Comparison of ENCODE assay signal across 8 mouse cellular contexts in the genomic region with DNA sequence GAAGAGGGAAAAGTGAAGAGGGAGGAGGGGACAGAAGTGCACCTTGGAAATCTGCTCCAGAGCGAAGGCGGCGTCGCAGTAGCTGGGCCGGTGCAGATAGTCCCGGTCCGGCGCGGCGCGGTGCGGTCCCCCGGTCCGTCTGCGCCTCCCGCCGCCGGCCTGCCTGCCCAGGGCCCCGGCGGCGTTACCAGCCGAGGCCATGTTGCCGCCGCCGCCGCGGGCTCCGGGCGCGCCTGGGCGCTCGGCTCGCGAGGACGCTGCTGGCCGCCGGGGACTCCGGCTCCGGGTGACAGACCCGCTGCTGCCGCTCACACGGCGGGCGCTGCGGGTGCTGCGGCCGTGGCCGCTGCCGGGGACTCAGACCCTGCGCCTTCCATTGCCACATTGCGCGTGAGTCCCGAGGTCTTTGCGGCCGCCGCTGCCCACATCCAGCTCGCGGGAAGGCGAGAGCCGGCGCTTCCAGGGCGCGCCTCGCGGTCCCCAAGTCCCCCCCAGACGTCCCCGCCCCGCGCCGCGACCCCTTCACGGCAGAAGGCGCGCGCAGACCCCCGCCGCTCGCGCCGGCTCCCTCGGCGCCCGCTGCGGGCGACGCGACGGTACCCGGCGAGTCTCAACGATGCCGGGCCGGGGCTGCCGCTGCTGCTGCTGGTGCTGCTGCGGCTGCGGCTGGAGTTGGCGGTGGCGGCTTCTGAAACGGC. TPM values are rescaled to one million over a fixed set of nuclear protein-coding genes. Genes with fewer than 3 reads are reported as not detected.
DNase-seq lines count a peak whose midpoint lies in the region; ATAC-seq and TF ChIP-seq lines count a peak whose summit lies in the region.

No protein-coding gene starts in this region.

- peaks cover 7% of the 10 kb centered on the region; the same call in 1 of the 2 replicates for H3K27me3 ChIP-seq in kidney, embryonic 14.5 days (ENCODE audit: control insufficient read depth, insufficient read depth, low read length)
- H3K27me3 ChIP-seq in hindbrain, embryonic 11.5 days (ENCODE audit: control insufficient read depth, insufficient read depth, low read length) = peaks cover 18% of the 10 kb centered on the region
- H3K27me3 ChIP-seq in liver, embryonic 14.5 days (ENCODE audit: control insufficient read depth, insufficient read depth, low read length) = peaks cover 20% of the 10 kb centered on the region
- peaks cover 5% of the 10 kb centered on the region; the same call in 1 of the 2 replicates for H3K27me3 ChIP-seq in spleen, adult 2 months (ENCODE audit: control insufficient read depth, insufficient read depth, low read length)

- peak overlapping the region; percentile 86 for H3K4me2 ChIP-seq in kidney, embryonic 14.5 days (replicated peaks; ENCODE audit: low read depth, low read length)
- H3K4me2 ChIP-seq in hindbrain, embryonic 11.5 days (replicated peaks; ENCODE audit: low read depth, low read length) = peak overlapping the region; percentile 97
- peak overlapping the region; percentile 100 for H3K4me2 ChIP-seq in liver, embryonic 14.5 days (ENCODE audit: low read depth)

- H3K27ac ChIP-seq in kidney, embryonic 14.5 days (ENCODE audit: low read depth, low read length) = peak overlapping the region; percentile 100
- H3K27ac ChIP-seq in hindbrain, embryonic 11.5 days (ENCODE audit: low read depth, low read length) = peak overlapping the region; percentile 99
- H3K27ac ChIP-seq in liver, embryonic 14.5 days = peak overlapping the region; percentile 81
- peak overlapping the region; percentile 83 for H3K27ac ChIP-seq in spleen, adult 2 months (ENCODE audit: insufficient read depth, low read length)

- no peak for ATAC-seq in kidney, embryonic 14.5 days (ENCODE audit: low FRiP score, low TSS enrichment)
- ATAC-seq in hindbrain, embryonic 11.5 days (ENCODE audit: low FRiP score) = no peak
- ATAC-seq in liver, embryonic 14.5 days (ENCODE audit: insufficient read depth) = peak; percentile 11; the same call in 1 of the 2 replicates
- no peak for ATAC-seq in granulocyte monocyte progenitor cell, adult 5-6 weeks (replicated peaks; ENCODE audit: poor library complexity, severe bottlenecking)

- no peak for TF ChIP-seq EP300 in liver, embryonic 14.5 days (IDR thresholded peaks at IDR 0.05; ENCODE audit: low read depth)

- no peak for TF ChIP-seq POLR2A in spleen, adult 2 months (IDR thresholded peaks at IDR 0.05; ENCODE audit: low read depth, low read length)

- peaks cover 5% of the 10 kb centered on the region for H3K36me3 ChIP-seq in kidney, embryonic 14.5 days (ENCODE audit: control insufficient read depth, insufficient read depth, low read length)
- H3K36me3 ChIP-seq in hindbrain, embryonic 11.5 days (ENCODE audit: control insufficient read depth, insufficient read depth, low read length) = no peaks in the 10 kb centered on the region
- no peaks in the 10 kb centered on the region for H3K36me3 ChIP-seq in liver, embryonic 14.5 days (replicated peaks; ENCODE audit: control insufficient read depth, insufficient read depth, low read depth)
- H3K36me3 ChIP-seq in spleen, adult 2 months (ENCODE audit: control insufficient read depth, insufficient read depth, low read length) = no peaks in the 10 kb centered on the region

- WGBS in kidney, embryonic 14.5 days = under 1% methylated on average over 76 of the region's 99 CpGs
- under 1% methylated on average over 75 of the region's 99 CpGs for WGBS in hindbrain, embryonic 11.5 days
- WGBS in liver, embryonic 14.5 days (ENCODE audit: insufficient replicate concordance) = under 1% methylated on average over 94 of the region's 99 CpGs
- 1% methylated on average over 96 of the region's 99 CpGs for WGBS in spleen, adult 2 months

- H3K4me3 ChIP-seq in kidney, embryonic 14.5 days (ENCODE audit: low read length) = peak overlapping the region; percentile 83
- peak overlapping the region; percentile 97 for H3K4me3 ChIP-seq in hindbrain, embryonic 11.5 days (ENCODE audit: low read depth, low read length)
- H3K4me3 ChIP-seq in liver, embryonic 14.5 days (ENCODE audit: insufficient read depth in 1 of 2, low read depth in 2 of 2, low read length in 2 of 2) = peak overlapping the region; percentile 61 to 91
- H3K4me3 ChIP-seq in spleen, adult 2 months (ENCODE audit: extremely low read depth, insufficient read depth, insufficient read length) = peak overlapping the region; percentile 81

- H3K4me1 ChIP-seq in kidney, embryonic 14.5 days (ENCODE audit: control insufficient read depth, insufficient read depth, low read length) = peaks cover 23% of the 10 kb centered on the region; the same call in 1 of the 2 replicates
- H3K4me1 ChIP-seq in hindbrain, embryonic 11.5 days (replicated peaks; ENCODE audit: control insufficient read depth, insufficient read depth, low read length) = peaks cover 5% of the 10 kb centered on the region
- peaks cover 12 to 14% of the 10 kb centered on the region in 2 experiments for H3K4me1 ChIP-seq in liver, embryonic 14.5 days (replicated peaks; ENCODE audit: control insufficient read depth in 2 of 2, insufficient read depth in 2 of 2, low read length in 1 of 2)
- H3K4me1 ChIP-seq in spleen, adult 2 months (ENCODE audit: control insufficient read depth, insufficient read depth, insufficient read length) = peaks cover 5% of the 10 kb centered on the region

- H3K9me3 ChIP-seq in kidney, embryonic 14.5 days (ENCODE audit: control insufficient read depth, low read length) = no peaks in the 10 kb centered on the region
- no peaks in the 10 kb centered on the region for H3K9me3 ChIP-seq in hindbrain, embryonic 11.5 days (ENCODE audit: control insufficient read depth, low read length)
- H3K9me3 ChIP-seq in liver, embryonic 14.5 days (ENCODE audit: control insufficient read depth, low read length) = no peaks in the 10 kb centered on the region

- peak overlapping the region; percentile 99 for H3K9ac ChIP-seq in kidney, embryonic 14.5 days (ENCODE audit: low read depth, low read length)
- peak overlapping the region; percentile 98 for H3K9ac ChIP-seq in hindbrain, embryonic 11.5 days (ENCODE audit: low read depth, low read length)
- peak overlapping the region; percentile 76 for H3K9ac ChIP-seq in liver, embryonic 14.5 days (replicated peaks)

- no peak for TF ChIP-seq CTCF in liver, embryonic 14.5 days (IDR thresholded peaks at IDR 0.05; ENCODE audit: low read depth)
- no peak for TF ChIP-seq CTCF in spleen, adult 2 months (IDR thresholded peaks at IDR 0.05; ENCODE audit: extremely low read depth, insufficient read depth, insufficient read length, insufficient replicate concordance)

- DNase-seq in kidney, postnatal 14 days = no peak
- peak; percentile 51 for DNase-seq in MN1 (ENCODE audit: low spot score)
- DNase-seq in cerebellum, postnatal 14 days = peak; percentile 54 to 64
- peak; percentile 67 for DNase-seq in hindbrain, embryonic 11.5 days (ENCODE audit: low spot score)
- peak in 1 of 3 experiments; percentile 12 for DNase-seq in liver, embryonic 14.5 days (ENCODE audit: low read depth in 3 of 3, low spot score in 3 of 3)
- DNase-seq in spleen, adult 2 months (ENCODE audit: low read depth in 1 of 2, low spot score in 2 of 2) = peak in 1 of 2 experiments; percentile 22

RNA-seq across cellular contexts. Expression of gene Ptch1, which starts 7.9 kb away (rescaled TPM):
- 17.9 and 28.2 TPM in 2 replicates for polyA plus RNA-seq in kidney, embryonic 14.5 days (2014; fragmentation: Nextera tagmentation; extraction: Ambion mirVana)
- 19.5 and 28.4 TPM in 2 replicates for polyA plus RNA-seq in hindbrain, embryonic 11.5 days (2014; fragmentation: Nextera tagmentation; extraction: Ambion mirVana)
- polyA plus RNA-seq in liver, embryonic 14.5 days (2012; rRNA removed) = 4.3 and 4.4 TPM in 2 replicates
- 4.2 and 4.9 TPM in 2 replicates for polyA plus RNA-seq in liver, embryonic 14.5 days (2014; fragmentation: Nextera tagmentation; extraction: Ambion mirVana)
- polyA plus RNA-seq in spleen, adult 2 months (2012; rRNA removed) = 8.2 and 12.6 TPM in 2 replicates
- 9.1 and 14.0 TPM in 2 replicates for total RNA-seq in granulocyte monocyte progenitor cell, adult 5-6 weeks (2014; fragmentation: Nextera tagmentation)
- 6.6 and 7.7 TPM in 2 replicates for total RNA-seq in granulocyte monocyte progenitor cell, adult 5-6 weeks (2017)
